Mouse (Mus musculus) lung, postnatal 14 days (tissue): Measurements from ENCODE around the gene Fam205a2.
"Not testable (repeated sequence)": the region's sequence is repeated elsewhere in the genome, so short reads cannot be mapped to it uniquely, and the experiment has no call there.

ENCODE experiments used
- DNase-seq: peaks from one replicate; pipeline ENCODE4 v3.0.0; 2021

The Fam205a2 gene

DNA sequence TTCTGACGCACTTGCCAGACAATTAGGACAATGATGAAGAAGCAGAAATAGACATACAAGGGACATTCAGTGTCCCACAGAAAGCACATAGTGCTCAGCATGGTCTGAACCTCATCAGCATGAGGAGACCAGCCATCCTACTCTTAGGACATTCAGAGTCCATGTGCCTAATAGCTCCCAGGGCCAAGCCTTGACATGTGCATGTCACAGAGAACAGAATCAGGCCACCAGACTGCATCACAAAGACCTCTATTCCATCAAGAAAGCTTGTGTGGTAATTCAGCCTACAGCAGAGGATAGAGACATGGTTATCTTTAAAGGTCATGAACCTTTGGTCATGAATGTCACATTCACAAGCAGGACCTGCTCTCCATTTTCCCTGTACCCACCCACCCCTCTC, at the start of gene Fam205a2:
Gene Fam205a2, minus strand, starts transcription at position 101 of the 400 bp plus-strand sequence.
- DNase-seq, result not testable (repeated sequence)
